Comparison of ENCODE assay signal across 22 mouse cellular contexts in the genomic region with DNA sequence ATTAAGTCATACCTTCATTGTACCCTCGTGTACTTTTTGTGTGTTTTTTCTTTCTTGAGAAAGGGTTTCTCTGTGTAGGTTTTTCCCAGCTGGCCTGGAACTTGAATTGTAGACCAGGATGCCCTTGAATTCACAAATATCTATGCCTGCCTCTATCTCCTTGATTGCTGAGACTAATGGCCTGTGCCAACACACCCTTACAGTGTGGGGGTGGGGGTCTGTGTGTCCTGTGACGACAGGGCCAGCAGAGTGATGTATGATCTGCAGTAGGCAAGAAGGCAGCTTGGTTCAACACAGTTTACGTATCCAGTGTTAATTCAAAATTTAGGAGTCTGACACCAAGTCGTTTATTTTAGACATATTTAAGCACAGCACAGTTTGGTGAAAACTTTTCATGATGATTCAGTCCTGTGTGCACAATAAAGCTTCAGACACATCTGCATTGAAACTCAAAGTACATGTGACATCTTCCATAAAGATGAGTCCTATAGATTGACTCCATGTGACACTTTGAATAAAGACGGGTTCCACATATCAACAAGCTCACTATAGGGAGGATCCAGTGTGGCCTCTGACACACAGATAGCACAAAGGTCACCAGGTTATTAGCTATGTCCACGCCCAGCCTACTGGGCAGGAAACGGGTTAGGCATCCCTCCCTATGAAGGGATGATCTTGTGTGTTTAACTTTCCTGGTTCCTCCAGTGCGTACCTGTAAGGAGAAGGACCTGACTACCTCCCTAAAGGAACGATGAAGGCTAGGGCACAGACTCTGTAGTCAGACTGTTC. TPM values are rescaled to one million over a fixed set of nuclear protein-coding genes. Genes with fewer than 3 reads are reported as not detected.
A peak's percentile ranks its signal among the peaks of the same experiment; 100 is the strongest.
DNase-seq lines count a peak whose midpoint lies in the region; ATAC-seq and TF ChIP-seq lines count a peak whose summit lies in the region.
"Had no signal": no experiment of that assay in that cellular context is flagged by ENCODE, and none has a peak within 500 bp of the region (broad histone marks: within the 10 kb centered on the region; RNA-seq: fewer than 3 reads in every experiment).

No protein-coding gene starts in this region.

- peak; percentile 63 for DNase-seq in heart, adult 11 months
- DNase-seq in heart, postnatal 4 days = no peak
- DNase-seq in midbrain, embryonic 11.5 days (ENCODE audit: low spot score, missing footprints) = peak; percentile 73
- DNase-seq in embryo, embryonic 10.5 days (ENCODE audit: low spot score) = no peak
- DNase-seq: adrenal gland, adult 8-10 months; adrenal gland, postnatal 25 days; cerebellum, adult 11-12 months; cerebellum, adult 8-10 months; cerebellum, postnatal 10 days; cerebellum, postnatal 36 days; gastrocnemius, postnatal 10 days; gastrocnemius, postnatal 36 days had no signal

- no peak for TF ChIP-seq CTCF in intestine, postnatal 0 days (IDR thresholded peaks at IDR 0.05; ENCODE audit: low read depth)

- no peaks in the 10 kb centered on the region for H3K27me3 ChIP-seq in midbrain, embryonic 11.5 days (ENCODE audit: control insufficient read depth, insufficient read depth, low read length)
- no peaks in the 10 kb centered on the region for H3K27me3 ChIP-seq in midbrain, embryonic 15.5 days (replicated peaks)
- H3K27me3 ChIP-seq in intestine, postnatal 0 days (replicated peaks; ENCODE audit: control insufficient read depth, insufficient read depth, low read length) = no peaks in the 10 kb centered on the region
- H3K27me3 ChIP-seq in hindbrain, embryonic 13.5 days = no peaks in the 10 kb centered on the region
- H3K27me3 ChIP-seq: forebrain, embryonic 13.5 days had no signal

- whole genome bisulfite sequencing in midbrain, embryonic 11.5 days = 90% methylated on average over 9 of the region's 9 CpGs
- WGBS in midbrain, embryonic 15.5 days = 89% methylated on average over 9 of the region's 9 CpGs
- 58% methylated on average over 9 of the region's 9 CpGs for WGBS in intestine, postnatal 0 days
- 87% methylated on average over 9 of the region's 9 CpGs for WGBS in hindbrain, embryonic 13.5 days

- ATAC-seq in midbrain, embryonic 11.5 days (ENCODE audit: low FRiP score) = no peak
- ATAC-seq in midbrain, embryonic 15.5 days (replicated peaks) = no peak
- peak; percentile 36; the same call in 1 of the 2 replicates for ATAC-seq in intestine, postnatal 0 days
- no peak for ATAC-seq in hindbrain, embryonic 13.5 days (ENCODE audit: low FRiP score)
- ATAC-seq: activated CD4-positive, CD25-positive, alpha-beta regulatory T cell, adult 4 months; forebrain, embryonic 13.5 days; forebrain, embryonic 16.5 days had no signal

- no peak overlapping the region for H3K4me3 ChIP-seq in midbrain, embryonic 11.5 days (ENCODE audit: low read depth, low read length)
- no peak overlapping the region for H3K4me3 ChIP-seq in midbrain, embryonic 15.5 days
- no peak overlapping the region for H3K4me3 ChIP-seq in intestine, postnatal 0 days (ENCODE audit: low read depth, low read length)
- no peak overlapping the region for H3K4me3 ChIP-seq in hindbrain, embryonic 13.5 days
- H3K4me3 ChIP-seq: forebrain, embryonic 10.5 days; forebrain, embryonic 13.5 days; hindbrain, embryonic 10.5 days had no signal

- H3K9me3 ChIP-seq in midbrain, embryonic 11.5 days (ENCODE audit: control insufficient read depth, low read length) = no peaks in the 10 kb centered on the region; the same call in 1 of the 2 replicates
- H3K9me3 ChIP-seq in midbrain, embryonic 15.5 days = no peaks in the 10 kb centered on the region
- no peaks in the 10 kb centered on the region for H3K9me3 ChIP-seq in intestine, postnatal 0 days (ENCODE audit: control insufficient read depth)
- H3K9me3 ChIP-seq in hindbrain, embryonic 13.5 days = peaks cover 3% of the 10 kb centered on the region; the same call in 1 of the 2 replicates
- H3K9me3 ChIP-seq: forebrain, embryonic 10.5 days; forebrain, embryonic 13.5 days had no signal

- no peak overlapping the region for H3K27ac ChIP-seq in midbrain, embryonic 11.5 days (ENCODE audit: low read depth, low read length)
- no peak overlapping the region for H3K27ac ChIP-seq in midbrain, embryonic 15.5 days
- H3K27ac ChIP-seq in intestine, postnatal 0 days (ENCODE audit: low read depth, low read length) = no peak overlapping the region
- no peak overlapping the region for H3K27ac ChIP-seq in hindbrain, embryonic 13.5 days
- H3K27ac ChIP-seq: forebrain, embryonic 10.5 days; forebrain, embryonic 13.5 days; hindbrain, embryonic 10.5 days; hindbrain, embryonic 14.5 days had no signal

- H3K4me1 ChIP-seq in midbrain, embryonic 11.5 days (ENCODE audit: control insufficient read depth, insufficient read depth, low read length) = no peaks in the 10 kb centered on the region
- H3K4me1 ChIP-seq in midbrain, embryonic 15.5 days = no peaks in the 10 kb centered on the region
- peaks cover 3% of the 10 kb centered on the region; the same call in 1 of the 2 replicates for H3K4me1 ChIP-seq in intestine, postnatal 0 days (replicated peaks; ENCODE audit: control insufficient read depth, insufficient read depth, low read length)
- no peaks in the 10 kb centered on the region for H3K4me1 ChIP-seq in hindbrain, embryonic 13.5 days (replicated peaks)
- H3K4me1 ChIP-seq: forebrain, embryonic 10.5 days; forebrain, embryonic 13.5 days; hindbrain, embryonic 10.5 days had no signal

- no peaks in the 10 kb centered on the region for H3K36me3 ChIP-seq in midbrain, embryonic 11.5 days (ENCODE audit: control insufficient read depth, insufficient read depth, low read length)
- no peaks in the 10 kb centered on the region for H3K36me3 ChIP-seq in midbrain, embryonic 15.5 days (replicated peaks)
- no peaks in the 10 kb centered on the region for H3K36me3 ChIP-seq in intestine, postnatal 0 days (ENCODE audit: control insufficient read depth, insufficient read depth)
- peaks cover 8% of the 10 kb centered on the region; the same call in 1 of the 2 replicates for H3K36me3 ChIP-seq in hindbrain, embryonic 13.5 days
- H3K36me3 ChIP-seq: hindbrain, embryonic 10.5 days had no signal

- no peak overlapping the region for H3K4me2 ChIP-seq in midbrain, embryonic 11.5 days
- no peak overlapping the region for H3K4me2 ChIP-seq in midbrain, embryonic 15.5 days
- H3K4me2 ChIP-seq in intestine, postnatal 0 days (replicated peaks; ENCODE audit: low read depth) = no peak overlapping the region
- no peak overlapping the region for H3K4me2 ChIP-seq in hindbrain, embryonic 13.5 days
- H3K4me2 ChIP-seq: forebrain, embryonic 13.5 days; heart, embryonic 11.5 days; hindbrain, embryonic 14.5 days had no signal

- H3K9ac ChIP-seq in midbrain, embryonic 11.5 days (ENCODE audit: low read length) = no peak overlapping the region
- H3K9ac ChIP-seq in midbrain, embryonic 15.5 days = no peak overlapping the region
- H3K9ac ChIP-seq in intestine, postnatal 0 days (ENCODE audit: low read depth, low read length) = no peak overlapping the region
- H3K9ac ChIP-seq in hindbrain, embryonic 13.5 days = no peak overlapping the region
- H3K9ac ChIP-seq: forebrain, embryonic 13.5 days; hindbrain, embryonic 14.5 days had no signal

RNA-seq across cellular contexts. Expression of gene Zc3h15, which starts 39.7 kb away (rescaled TPM):
- 10 to 100 TPM; 60.5 to 64.9 TPM for total RNA-seq in heart, postnatal 4 days (2021)
- polyA plus RNA-seq in midbrain, embryonic 11.5 days (2014; fragmentation: Nextera tagmentation; extraction: Ambion mirVana) = 178 and 195 TPM in 2 replicates
- polyA plus RNA-seq in midbrain, embryonic 15.5 days (2015; fragmentation: Nextera tagmentation; extraction: Ambion mirVana) = 153 and 175 TPM in 2 replicates
- 114 and 125 TPM in 2 replicates for polyA plus RNA-seq in intestine, postnatal 0 days (2015; fragmentation: Nextera tagmentation; extraction: Ambion mirVana)
- polyA plus RNA-seq in hindbrain, embryonic 13.5 days (2015; fragmentation: Nextera tagmentation; extraction: Ambion mirVana) = 210 and 215 TPM in 2 replicates

RNA-seq across cellular contexts. Expression of gene Itgav, which starts 40.3 kb away (rescaled TPM):
- total RNA-seq in heart, postnatal 4 days (2021) = 10 to 100 TPM; 57.2 to 64.7 TPM
- polyA plus RNA-seq in midbrain, embryonic 11.5 days (2014; fragmentation: Nextera tagmentation; extraction: Ambion mirVana) = 40.5 and 41.7 TPM in 2 replicates
- polyA plus RNA-seq in midbrain, embryonic 15.5 days (2015; fragmentation: Nextera tagmentation; extraction: Ambion mirVana) = 16.1 and 16.9 TPM in 2 replicates
- 86.6 and 95.0 TPM in 2 replicates for polyA plus RNA-seq in intestine, postnatal 0 days (2015; fragmentation: Nextera tagmentation; extraction: Ambion mirVana)
- polyA plus RNA-seq in hindbrain, embryonic 13.5 days (2015; fragmentation: Nextera tagmentation; extraction: Ambion mirVana) = 20.1 and 27.2 TPM in 2 replicates

Comparison
In these comparisons a context has a peak if more than half of its experiments do, and no peak if none do; other contexts are left out.
1. DNase-seq: peak in heart, adult 11 months (single experiment) and midbrain, embryonic 11.5 days (single experiment); none in heart, postnatal 4 days (single experiment) and embryo, embryonic 10.5 days (single experiment).